Mouse (Mus musculus) heart, adult 2 months (tissue): ENCODE results near the gene Ech1. TPM values are rescaled to one million over a fixed set of nuclear protein-coding genes. Genes with fewer than 3 reads are reported as not detected.
A peak's percentile ranks its signal among the peaks of the same experiment; 100 is the strongest.

Experiments used
- DNase-seq, 2 experiments: peaks; one replicate each; pipeline ENCODE4 v3.0.0; 2021
- H3K27ac ChIP-seq: fragments of 200-600 bp; 2 replicates; pipeline ENCODE4 v1.8.1; 2022
- H3K27me3 ChIP-seq: fragments of 200-500 bp; 2 replicates; pipeline ENCODE4 v1.6.1; 2012; ENCODE audit warnings: mild to moderate bottlenecking, low read length, inconsistent platforms, mixed read lengths; ENCODE audit not compliant: control insufficient read depth, insufficient read depth
- H3K36me3 ChIP-seq: fragments of 200-500 bp; 2 replicates; pipeline ENCODE4 v1.6.1; 2012; ENCODE audit warnings: low read length, inconsistent platforms; ENCODE audit not compliant: control insufficient read depth, insufficient read depth
- H3K4me1 ChIP-seq: fragments of 200-500 bp; 2 replicates; pipeline ENCODE4 v1.6.1; 2011; ENCODE audit warnings: low read length; ENCODE audit not compliant: control insufficient read depth, insufficient read depth
- H3K4me3 ChIP-seq: fragments of 200-600 bp; 2 replicates; pipeline ENCODE4 v1.8.1; 2022
- H3K79me2 ChIP-seq: fragments of 200-500 bp; replicated peaks from 2 replicates; pipeline ENCODE4 v1.6.1; 2012; ENCODE audit warnings: mild to moderate bottlenecking, inconsistent platforms, low read length, moderate library complexity, mixed read lengths; ENCODE audit not compliant: control insufficient read depth, insufficient read depth
- H3K9ac ChIP-seq: fragments of 200-500 bp; 2 replicates; pipeline ENCODE4 v1.6.1; 2012; ENCODE audit warnings: low read depth, mild to moderate bottlenecking, control low read depth, inconsistent platforms, low read length, mixed read lengths
- CTCF ChIP-seq: fragments of 200-600 bp; IDR thresholded peaks from 2 replicates; pipeline ENCODE4 v1.8.1; 2022; ENCODE audit warnings: antibody characterized with exemption, mild to moderate bottlenecking, moderate library complexity
- EP300 ChIP-seq: fragments of 200-500 bp; IDR thresholded peaks from 2 replicates; pipeline ENCODE4 v1.6.1; 2011; ENCODE audit warnings: low read depth, low read length, control low read depth; ENCODE audit not compliant: insufficient read depth
- POLR2A ChIP-seq: fragments of 200-500 bp; IDR thresholded peaks from 2 replicates; pipeline ENCODE4 v1.6.1; 2011; ENCODE audit warnings: mild to moderate bottlenecking, low read depth, low read length, control low read depth; ENCODE audit not compliant: insufficient read depth
- WGBS: fragments of 180-500 bp; shearing (Covaris S2); methylation state at CpG from one replicate; pipeline ENCODE4 v1.1.7; 2018; 5-methylcytosine and 5-hydroxymethylcytosine counted together
- intact Hi-C: fragments of 180-260 bp; cut with DNase I; formaldehyde crosslinking; loops from one replicate; pipeline ENCODE4 v1.15.1; 2025
- polyA plus RNA-seq: library from polyadenylated mRNA; depleted of rRNA; stranded (reverse); fragments of >200 nt; gene quantifications from 2 replicates; pipeline ENCODE4 v1.2.3, GENCODE M21; 2012
- total RNA-seq, 2 experiments: library from RNA; stranded (reverse); gene quantifications; 2 replicates each; pipeline ENCODE4 v1.2.3; 2021

The Ech1 gene
- total and polyA plus RNA-seq, 3 experiments, result 1,826 to 2,229 (median 2,087) TPM

DNA sequence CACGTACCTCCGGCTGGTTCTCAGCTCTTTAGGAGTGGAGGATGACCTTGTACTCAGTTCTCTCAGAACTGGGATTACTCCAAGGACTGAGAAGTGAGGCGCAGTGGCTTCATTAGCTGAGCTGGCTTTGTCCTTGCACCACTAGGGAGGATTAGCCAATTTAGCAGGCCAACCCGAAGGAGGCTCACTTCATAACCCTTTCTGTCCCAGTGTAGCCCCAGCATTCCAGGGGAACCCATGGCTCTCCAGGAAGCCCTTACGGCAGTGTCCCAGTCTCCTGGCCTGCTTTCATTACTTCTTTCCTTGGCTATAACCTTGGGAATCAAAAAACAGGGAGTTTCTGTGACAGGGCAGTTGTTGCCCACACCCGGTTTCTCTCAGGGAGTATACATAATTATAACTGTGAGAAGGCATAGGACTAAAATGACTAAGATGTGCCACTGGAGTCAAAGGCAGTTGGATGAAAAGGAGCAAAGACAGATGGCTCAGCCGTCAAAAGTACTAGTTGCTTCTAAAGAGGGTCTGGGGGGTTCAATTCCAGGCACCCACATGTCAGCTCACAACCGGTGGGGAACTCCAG, 17.3 kb upstream of the Ech1 start:
- H3K79me2 ChIP-seq, result no peaks in the 10 kb centered on the region
- peak overlapping the region; percentile 94 for H3K9ac ChIP-seq
- intact Hi-C loops, result no loop called here
- no peaks in the 10 kb centered on the region for H3K27me3 ChIP-seq
- H3K27ac ChIP-seq, result peak overlapping the region; percentile 99
- peak in 1 of 2 experiments; percentile 63 for DNase-seq
- peaks cover 13% of the 10 kb centered on the region for H3K4me1 ChIP-seq
- H3K36me3 ChIP-seq, result peaks cover 5% of the 10 kb centered on the region
- no peak for TF ChIP-seq CTCF
- 0 out of 2 replicates have a peak, but pooled peaks have one; percentile 12 for TF ChIP-seq EP300
- TF ChIP-seq POLR2A, result peak; percentile 41; the same call in 1 of the 2 replicates
- H3K4me3 ChIP-seq, result peak overlapping the region; percentile 93
- WGBS, result 23% methylated on average over 6 of the region's 8 CpGs

DNA sequence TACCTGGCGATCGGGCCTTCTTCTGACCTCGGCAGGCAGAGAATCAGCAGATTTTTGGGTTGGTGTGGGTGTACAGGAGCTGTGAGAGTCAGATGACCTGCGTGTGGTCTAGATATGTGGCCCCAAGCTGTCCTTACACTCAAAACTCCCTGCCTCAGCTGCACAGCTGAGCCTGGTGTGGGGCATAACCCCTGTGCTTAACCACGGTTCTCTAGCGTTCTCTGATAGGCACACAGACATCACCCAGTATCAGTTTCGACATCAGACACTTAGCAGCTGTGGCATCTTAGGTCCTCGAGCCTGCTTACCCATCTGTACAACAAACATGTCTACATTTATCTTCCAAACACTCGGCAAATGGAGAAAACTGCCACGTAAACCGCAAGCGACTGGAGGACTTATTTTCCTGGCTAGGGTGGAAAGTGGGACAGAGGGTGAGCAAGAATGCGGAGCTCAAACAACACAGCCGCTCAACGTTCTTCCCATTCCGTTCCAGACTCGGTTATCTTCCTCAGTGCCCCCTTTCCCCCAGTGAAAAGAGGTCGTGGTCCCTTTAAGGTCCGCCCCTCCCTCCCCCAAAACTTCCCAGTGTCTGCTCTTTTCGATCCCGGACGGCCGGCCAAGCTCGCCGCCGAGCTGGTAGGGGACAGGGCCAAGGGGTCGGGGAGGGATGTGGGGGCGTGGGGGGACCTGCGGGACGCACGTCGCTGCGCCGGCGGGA, 16.6 kb upstream of the Ech1 start, which contains the start of gene Hnrnpl:
TSS of gene Hnrnpl (plus strand) at position 321 of the 721 bp plus-strand sequence.
- H3K79me2 ChIP-seq, result no peaks in the 10 kb centered on the region
- H3K36me3 ChIP-seq, result peaks cover 10% of the 10 kb centered on the region
- intact Hi-C loops, result no loop called here
- no peaks in the 10 kb centered on the region for H3K27me3 ChIP-seq
- H3K4me3 ChIP-seq, result peak within 1 kb of the TSS; percentile 93
- no peak for TF ChIP-seq CTCF
- peak; percentile 46; the same call in 1 of the 2 replicates for TF ChIP-seq POLR2A
- TF ChIP-seq EP300, result peak; percentile 41; the same call in 1 of the 2 replicates
- H3K4me1 ChIP-seq, result peaks cover 13% of the 10 kb centered on the region
- H3K9ac ChIP-seq, result peak within 1 kb of the TSS; percentile 94
- peak in 1 of 2 experiments; percentile 60 for DNase-seq
- peak within 1 kb of the TSS; percentile 99 for H3K27ac ChIP-seq
- WGBS, result 3% methylated on average over 35 of the region's 35 CpGs

GRCm38 (mm10) chr7:28808957-28809393, 16.0 kb upstream of the Ech1 start:
- intact Hi-C loops, result no loop called here
- TF ChIP-seq POLR2A, result peak; percentile 94
- peak; percentile 63; the same call in 1 of the 2 replicates for TF ChIP-seq EP300
- no peak for TF ChIP-seq CTCF
- DNase-seq, result peak; percentile 96 to 98
- peak overlapping the region; percentile 93 for H3K4me3 ChIP-seq
- under 1% methylated on average over 32 of the region's 32 CpGs for WGBS
- no peaks in the 10 kb centered on the region for H3K27me3 ChIP-seq
- H3K9ac ChIP-seq, result peak overlapping the region; percentile 94
- H3K79me2 ChIP-seq, result no peaks in the 10 kb centered on the region
- peaks cover 15% of the 10 kb centered on the region for H3K4me1 ChIP-seq
- H3K27ac ChIP-seq, result peak overlapping the region; percentile 99
- peaks cover 16% of the 10 kb centered on the region for H3K36me3 ChIP-seq

DNA sequence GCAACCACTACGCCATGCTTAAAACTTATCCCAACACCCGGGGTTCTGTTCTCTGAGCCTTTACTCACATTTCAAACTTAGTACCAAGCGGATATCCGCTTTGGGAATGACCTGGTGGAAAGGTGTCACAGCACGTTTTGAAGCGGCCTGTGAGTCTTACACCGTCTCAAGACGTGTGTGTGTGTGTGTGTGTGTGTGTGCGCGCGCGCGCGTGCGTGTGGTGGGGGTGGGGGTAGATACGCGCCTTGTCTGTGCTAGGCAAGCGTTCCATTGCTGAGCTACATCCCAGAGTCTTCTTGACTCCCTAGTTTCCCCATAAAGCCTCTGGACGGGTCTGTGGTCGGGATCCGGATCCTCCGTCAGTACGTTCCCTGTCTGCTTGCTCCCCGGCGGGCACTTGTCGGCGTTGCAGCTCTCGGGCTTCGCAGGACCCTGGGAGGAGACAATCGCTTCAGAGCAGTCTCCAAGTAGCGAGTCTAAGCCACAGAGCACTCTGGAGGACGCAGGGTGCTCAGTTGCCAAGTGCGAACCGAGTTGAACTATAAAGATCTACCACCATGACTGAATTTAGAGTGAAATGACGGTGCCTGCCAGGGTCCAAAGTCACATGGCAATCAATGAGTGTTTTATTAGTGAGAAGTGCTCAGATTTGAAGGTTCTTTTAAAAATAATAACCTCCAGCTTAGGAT, 15.5 kb upstream of the Ech1 start:
- no peaks in the 10 kb centered on the region for H3K79me2 ChIP-seq
- peak; percentile 74 to 76 for DNase-seq
- H3K9ac ChIP-seq, result peak overlapping the region; percentile 65
- H3K4me1 ChIP-seq, result peaks cover 15% of the 10 kb centered on the region
- intact Hi-C loops, result loop anchor here (5.0 kb wide), 1 partner anchor 427 kb away; the partner anchor contains the start of gene Zfp36
- no peak; the same call in 1 of the 2 replicates for TF ChIP-seq POLR2A
- TF ChIP-seq EP300, result no peak
- TF ChIP-seq CTCF, result no peak; the same call in 1 of the 2 replicates
- 0% methylated on average over 35 of the region's 35 CpGs for WGBS
- peak overlapping the region; percentile 99 for H3K27ac ChIP-seq
- H3K4me3 ChIP-seq, result peak overlapping the region; percentile 93
- no peaks in the 10 kb centered on the region for H3K27me3 ChIP-seq
- peaks cover 22% of the 10 kb centered on the region for H3K36me3 ChIP-seq

DNA sequence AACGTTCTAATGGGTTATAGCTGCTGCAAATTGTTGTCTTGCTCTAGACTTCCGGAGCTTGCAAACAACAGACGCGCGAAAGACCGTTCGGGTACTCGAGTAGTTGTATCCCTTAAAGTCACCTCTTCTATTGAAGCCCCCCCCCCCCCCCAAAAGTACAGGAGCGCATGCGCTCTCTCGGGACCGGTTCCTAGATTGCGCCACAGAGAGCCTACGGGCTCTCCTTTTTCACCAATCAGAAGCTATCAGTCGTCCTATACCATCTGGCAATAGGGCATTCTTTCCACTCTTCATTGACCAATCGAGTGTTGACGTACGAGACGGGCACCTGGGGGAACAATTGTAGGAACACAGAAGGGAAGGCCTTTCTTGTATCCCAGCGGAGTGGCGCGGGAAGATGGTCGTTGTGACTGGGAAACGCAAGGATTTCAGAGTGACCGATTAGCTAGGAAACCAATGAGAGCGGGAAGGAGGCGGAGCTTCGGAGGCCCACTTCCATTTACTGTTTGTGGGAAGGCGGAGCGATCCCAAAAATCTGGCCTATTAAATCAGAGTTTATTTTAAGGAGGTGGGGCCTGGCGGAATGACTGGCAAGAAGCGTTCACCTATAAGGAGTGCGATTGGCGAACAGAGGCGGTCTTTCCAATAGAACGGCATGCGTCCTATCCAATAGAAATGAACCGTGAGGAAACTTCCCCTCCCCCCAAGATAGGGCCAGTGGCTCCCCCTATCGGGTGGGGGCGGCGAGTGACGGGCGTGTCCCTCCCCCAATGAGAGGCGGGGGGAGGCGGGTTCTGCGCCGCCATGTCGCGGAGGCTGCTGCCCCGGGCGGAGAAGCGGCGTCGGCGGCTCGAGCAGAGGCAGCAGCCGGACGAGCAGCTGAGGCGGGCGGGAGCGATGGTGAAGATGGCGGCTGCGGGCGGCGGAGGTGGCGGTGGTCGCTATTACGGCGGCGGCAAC, 14.6 kb upstream of the Ech1 start:
- Histone ChIP-seq H3K79me2 (no peaks in the 10 kb centered on the region), H3K27me3 (no peaks in the 10 kb centered on the region), H3K9ac (peak overlapping the region; percentile 98), H3K4me3 (peak overlapping the region; percentile 93), H3K36me3 (peaks cover 30% of the 10 kb centered on the region), H3K4me1 (peaks cover 20% of the 10 kb centered on the region), H3K27ac (peak overlapping the region; percentile 99)
- TF ChIP-seq POLR2A (peak; percentile 100), CTCF (peak; percentile 72), EP300 (peak; percentile 81)
- under 1% methylated on average over 66 of the region's 70 CpGs for WGBS
- intact Hi-C loops, result loop anchor here (5.0 kb wide), 1 partner anchor 428 kb away; the partner anchor contains the start of gene Zfp36
- DNase-seq, result peak; percentile 98 to 100
